13 mouse cellular contexts compared by ENCODE assay signal in genomic region chr19:56177231-56177745, GRCm38 (mm10).
DNase-seq lines count a peak whose midpoint lies in the region; ATAC-seq and TF ChIP-seq lines count a peak whose summit lies in the region.
"Had no signal": no experiment of that assay in that cellular context is flagged by ENCODE, and none has a peak within 500 bp of the region (broad histone marks: within the 10 kb centered on the region; RNA-seq: fewer than 3 reads in every experiment).

No protein-coding gene starts in this region.

- DNase-seq in heart, postnatal 25 days (ENCODE audit: low spot score), result no peak
- no peak for DNase-seq in lung, postnatal 14 days
- peak; percentile 91 for DNase-seq in embryonic facial prominence, embryonic 11.5 days (ENCODE audit: low spot score)
- DNase-seq in mesoderm, embryonic 11.5 days (ENCODE audit: low read depth, low spot score), result peak; percentile 77
- no peak for DNase-seq in left cerebral cortex, adult 2 months (ENCODE audit: extremely low spot score in 1 of 2, low spot score in 2 of 2)
- DNase-seq in adrenal gland, postnatal 36 days, result no peak
- DNase-seq: adrenal gland, postnatal 10 days; cerebellum, adult 8-10 months; kidney, adult 9 months had no signal

- no peak overlapping the region for H3K9ac ChIP-seq in heart, embryonic 11.5 days (ENCODE audit: low read depth, low read length)
- no peak overlapping the region for H3K9ac ChIP-seq in lung, embryonic 15.5 days
- no peak overlapping the region for H3K9ac ChIP-seq in embryonic facial prominence, embryonic 11.5 days (replicated peaks; ENCODE audit: low read length)
- H3K9ac ChIP-seq: heart, embryonic 12.5 days had no signal

- no peak overlapping the region for H3K27ac ChIP-seq in heart, embryonic 11.5 days (ENCODE audit: low read depth, low read length)
- H3K27ac ChIP-seq in lung, embryonic 15.5 days, result peak overlapping the region; percentile 15
- peak overlapping the region; percentile 23; the same call in 1 of the 2 replicates for H3K27ac ChIP-seq in embryonic facial prominence, embryonic 11.5 days (replicated peaks; ENCODE audit: low read depth, low read length)
- H3K27ac ChIP-seq in left cerebral cortex, adult 2 months, result no peak overlapping the region

- H3K4me2 ChIP-seq in heart, embryonic 11.5 days, result peak overlapping the region; percentile 14; the same call in 1 of the 2 replicates
- no peak overlapping the region for H3K4me2 ChIP-seq in lung, embryonic 15.5 days
- no peak overlapping the region for H3K4me2 ChIP-seq in embryonic facial prominence, embryonic 11.5 days (ENCODE audit: low read depth, low read length)
- H3K4me2 ChIP-seq: heart, embryonic 12.5 days had no signal

- intact Hi-C loops in heart, postnatal 25 days (cut with DNase I), result no loop called here
- intact Hi-C loops in left cerebral cortex, adult 2 months (cut with DNase I), result no loop called here

- peaks cover 8% of the 10 kb centered on the region for H3K4me1 ChIP-seq in heart, embryonic 11.5 days (ENCODE audit: control insufficient read depth, insufficient read depth, low read length)
- H3K4me1 ChIP-seq in lung, embryonic 15.5 days, result no peaks in the 10 kb centered on the region
- H3K4me1 ChIP-seq in embryonic facial prominence, embryonic 11.5 days (ENCODE audit: control insufficient read depth, insufficient read depth, low read length), result no peaks in the 10 kb centered on the region

- no peaks in the 10 kb centered on the region for H3K27me3 ChIP-seq in heart, embryonic 11.5 days (ENCODE audit: control insufficient read depth, insufficient read depth, low read length)
- H3K27me3 ChIP-seq in lung, embryonic 15.5 days, result no peaks in the 10 kb centered on the region
- H3K27me3 ChIP-seq in embryonic facial prominence, embryonic 11.5 days (ENCODE audit: control insufficient read depth, insufficient read depth, low read length), result no peaks in the 10 kb centered on the region
- H3K27me3 ChIP-seq: heart, embryonic 12.5 days had no signal

- H3K4me3 ChIP-seq in heart, embryonic 11.5 days (ENCODE audit: low read depth, low read length), result no peak overlapping the region
- no peak overlapping the region for H3K4me3 ChIP-seq in lung, embryonic 15.5 days
- no peak overlapping the region for H3K4me3 ChIP-seq in embryonic facial prominence, embryonic 11.5 days (ENCODE audit: low read depth, low read length)
- H3K4me3 ChIP-seq in left cerebral cortex, adult 2 months, result no peak overlapping the region
- H3K4me3 ChIP-seq: heart, embryonic 12.5 days had no signal

- 37% methylated on average over 12 of the region's 12 CpGs for WGBS in heart, embryonic 11.5 days (ENCODE audit: insufficient replicate concordance)
- 22% methylated on average over 12 of the region's 12 CpGs for WGBS in lung, embryonic 15.5 days
- WGBS in embryonic facial prominence, embryonic 11.5 days, result 18% methylated on average over 12 of the region's 12 CpGs

- ATAC-seq in heart, embryonic 11.5 days (replicated peaks; ENCODE audit: insufficient number of reproducible peaks, low FRiP score, low TSS enrichment), result no peak
- no peak for ATAC-seq in lung, embryonic 15.5 days (ENCODE audit: borderline replicate concordance, extremely low read depth, low FRiP score, low TSS enrichment)
- ATAC-seq in embryonic facial prominence, embryonic 11.5 days (replicated peaks; ENCODE audit: insufficient number of reproducible peaks, low FRiP score, low TSS enrichment, low read depth), result peak; percentile 78
- ATAC-seq: Patski had no signal

- H3K36me3 ChIP-seq in heart, embryonic 11.5 days (ENCODE audit: control insufficient read depth, insufficient read depth, low read length), result no peaks in the 10 kb centered on the region
- H3K36me3 ChIP-seq in lung, embryonic 15.5 days, result no peaks in the 10 kb centered on the region
- H3K36me3 ChIP-seq in embryonic facial prominence, embryonic 11.5 days (replicated peaks; ENCODE audit: control insufficient read depth, insufficient read depth, low read depth, low read length), result no peaks in the 10 kb centered on the region
- H3K36me3 ChIP-seq: heart, embryonic 12.5 days had no signal

- TF ChIP-seq CTCF in left cerebral cortex, adult 2 months (IDR thresholded peaks at IDR 0.05), result no peak

- H3K9me3 ChIP-seq in heart, embryonic 11.5 days (replicated peaks; ENCODE audit: control insufficient read depth, low read length), result no peaks in the 10 kb centered on the region
- H3K9me3 ChIP-seq in lung, embryonic 15.5 days, result no peaks in the 10 kb centered on the region
- no peaks in the 10 kb centered on the region for H3K9me3 ChIP-seq in embryonic facial prominence, embryonic 11.5 days (replicated peaks; ENCODE audit: control insufficient read depth, low read length)
- H3K9me3 ChIP-seq: heart, embryonic 12.5 days had no signal

Comparison
In these comparisons a context has a peak if more than half of its experiments do, and no peak if none do; other contexts are left out.
1. H3K27ac ChIP-seq: peak in lung, embryonic 15.5 days (single experiment) and embryonic facial prominence, embryonic 11.5 days (single experiment); none in heart, embryonic 11.5 days (single experiment) and left cerebral cortex, adult 2 months (single experiment).
2. DNase-seq: peak in embryonic facial prominence, embryonic 11.5 days (single experiment) and mesoderm, embryonic 11.5 days (single experiment); none in heart, postnatal 25 days (single experiment), lung, postnatal 14 days (single experiment), left cerebral cortex, adult 2 months (0 of 2) and adrenal gland, postnatal 36 days (0 of 2).